Mouse (Mus musculus) ES-E14 (cell line): ENCODE results near the gene Cav1. TPM values are rescaled to one million over a fixed set of nuclear protein-coding genes. Genes with fewer than 3 reads are reported as not detected.
A peak's percentile ranks its signal among the peaks of the same experiment; 100 is the strongest.

ENCODE experiments used
- DNase-seq: peaks from one replicate; pipeline ENCODE4 v3.0.0-alpha.2; 2013; ENCODE audit warnings: low read depth, low spot score
- H3K27ac ChIP-seq: 2 replicates; pipeline ENCODE4 v1.5.1; 2012; ENCODE audit warnings: low read depth, mild to moderate bottlenecking, low read length, moderate library complexity, mixed read lengths; ENCODE audit not compliant: poor library complexity, insufficient read depth, severe bottlenecking
- H3K36me3 ChIP-seq: 2 replicates; pipeline ENCODE4 v1.6.1; 2012; ENCODE audit warnings: mild to moderate bottlenecking, low read length, moderate library complexity, mixed read lengths; ENCODE audit not compliant: control insufficient read depth, poor library complexity, insufficient read depth, severe bottlenecking
- H3K4me1 ChIP-seq, 2 experiments: fragments of 150-350 bp in 1 of 2; sonication (generic) in 1 of 2; 2 replicates each; pipeline ENCODE4 v1.6.1; 2012; ENCODE audit warnings: low read length in 2 of 2, mild to moderate bottlenecking in 1 of 2, mixed read lengths in 1 of 2; ENCODE audit not compliant: control insufficient read depth in 2 of 2, insufficient read depth in 2 of 2, poor library complexity in 1 of 2
- H3K4me3 ChIP-seq, 2 experiments: fragments of 150-350 bp in 1 of 2; sonication (generic) in 1 of 2; 2 replicates each; pipeline ENCODE4 v1.5.1; 2012; ENCODE audit warnings: low read length in 2 of 2, low read depth in 1 of 2, mild to moderate bottlenecking in 1 of 2, mixed read lengths in 1 of 2; ENCODE audit not compliant: insufficient read depth in 1 of 2, poor library complexity in 1 of 2, severe bottlenecking in 1 of 2
- H3K9ac ChIP-seq: 2 replicates; pipeline ENCODE4 v1.6.1; 2012; ENCODE audit warnings: low read depth, mild to moderate bottlenecking, low read length, mixed read lengths; ENCODE audit not compliant: poor library complexity, insufficient read depth, severe bottlenecking
- H3K9me3 ChIP-seq: fragments of 150-350 bp; sonication (generic); 2 replicates; pipeline ENCODE4 v1.6.1; 2012; ENCODE audit warnings: low read depth, mild to moderate bottlenecking, low read length; ENCODE audit not compliant: control insufficient read depth, insufficient read depth
- CHD2 ChIP-seq: IDR thresholded peaks from 2 replicates; pipeline ENCODE4 v1.6.1; 2014; ENCODE audit warnings: mild to moderate bottlenecking, low read depth, low read length, inconsistent platforms
- HCFC1 ChIP-seq: IDR thresholded peaks from 2 replicates; pipeline ENCODE4 v1.6.1; 2012; ENCODE audit warnings: low read length, inconsistent platforms, borderline replicate concordance; ENCODE audit not compliant: insufficient read depth
- MAFK ChIP-seq: IDR thresholded peaks from 2 replicates; pipeline ENCODE4 v1.6.1; 2014; ENCODE audit warnings: mild to moderate bottlenecking, low read depth, low read length, inconsistent platforms; ENCODE audit not compliant: insufficient read depth
- ZC3H11A ChIP-seq: IDR thresholded peaks from 2 replicates; pipeline ENCODE4 v1.6.1; 2012; ENCODE audit warnings: low read depth, mild to moderate bottlenecking, inconsistent platforms, low read length, borderline replicate concordance
- ZNF384 ChIP-seq: IDR thresholded peaks from 2 replicates; pipeline ENCODE4 v1.6.1; 2012; ENCODE audit warnings: low read depth, low read length, inconsistent platforms
- in situ Hi-C, 2 experiments: fragments of 600-800 bp; cut with MboI; formaldehyde crosslinking; loops; one replicate each; pipeline ENCODE4 v1.15.1; 2025; ENCODE audit warnings: low sequenced_read_pairs in 2 of 2, inconsistent platforms in 1 of 2; ENCODE audit not compliant: unreplicated experiment in 2 of 2
- total RNA-seq: library from RNA; depleted of rRNA; stranded (reverse); fragments of 300-350 nt; gene quantifications from 2 replicates; pipeline ENCODE4 v1.2.3, GENCODE M21; 2012

Gene Cav1
- total RNA-seq, 1 experiment = 35.7 TPM

- Histone ChIP-seq H3K9ac (no peak overlapping the region), H3K27ac (no peak overlapping the region), H3K4me3 (no peak overlapping the region), H3K36me3 (no peaks in the 10 kb centered on the region), H3K9me3 (no peaks in the 10 kb centered on the region), H3K4me1 (no peaks in the 10 kb centered on the region)
- in situ Hi-C loops = no loop called here
- TF ChIP-seq MAFK = no peak
- no peak for TF ChIP-seq ZNF384
- no peak for TF ChIP-seq ZC3H11A
- no peak for TF ChIP-seq CHD2
- no peak for TF ChIP-seq HCFC1
- no peak for DNase-seq
These were observed 41.1 kb upstream of the Cav1 start for GRCm38 (mm10) chr6:17265043-17265442.

DNA sequence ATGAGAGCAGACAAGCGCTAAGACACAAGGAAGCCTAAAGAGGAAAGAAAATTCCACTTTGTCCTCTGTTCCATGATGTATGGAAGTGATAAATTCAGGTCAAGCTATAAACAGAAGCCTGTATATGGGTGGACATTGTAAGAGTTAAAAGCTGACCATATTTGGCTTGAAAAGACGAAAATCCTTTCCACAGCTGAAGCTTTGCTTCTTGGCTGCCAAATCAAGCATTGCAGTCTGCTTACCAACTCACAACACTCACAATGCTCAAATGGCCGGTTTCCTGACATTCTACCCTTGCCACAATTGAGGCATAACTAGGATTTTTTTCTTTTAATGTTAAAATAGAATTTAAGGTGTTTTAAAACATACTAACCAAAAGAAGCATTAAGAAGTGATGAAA is 39.7 kb upstream of the Cav1 start:
- H3K27ac ChIP-seq = no peak overlapping the region
- H3K9ac ChIP-seq = no peak overlapping the region
- TF ChIP-seq ZC3H11A = no peak
- no peak for TF ChIP-seq HCFC1
- TF ChIP-seq MAFK = no peak
- TF ChIP-seq ZNF384 = no peak
- in situ Hi-C loops = no loop called here
- H3K4me3 ChIP-seq = no peak overlapping the region
- H3K36me3 ChIP-seq = no peaks in the 10 kb centered on the region
- no peak for DNase-seq
- no peaks in the 10 kb centered on the region for H3K4me1 ChIP-seq
- no peaks in the 10 kb centered on the region for H3K9me3 ChIP-seq

- in situ Hi-C loops = no loop called here
- no peak for DNase-seq
These were observed 27.8 kb upstream of the Cav1 start for GRCm38 (mm10) chr6:17278366-17278765.

DNA sequence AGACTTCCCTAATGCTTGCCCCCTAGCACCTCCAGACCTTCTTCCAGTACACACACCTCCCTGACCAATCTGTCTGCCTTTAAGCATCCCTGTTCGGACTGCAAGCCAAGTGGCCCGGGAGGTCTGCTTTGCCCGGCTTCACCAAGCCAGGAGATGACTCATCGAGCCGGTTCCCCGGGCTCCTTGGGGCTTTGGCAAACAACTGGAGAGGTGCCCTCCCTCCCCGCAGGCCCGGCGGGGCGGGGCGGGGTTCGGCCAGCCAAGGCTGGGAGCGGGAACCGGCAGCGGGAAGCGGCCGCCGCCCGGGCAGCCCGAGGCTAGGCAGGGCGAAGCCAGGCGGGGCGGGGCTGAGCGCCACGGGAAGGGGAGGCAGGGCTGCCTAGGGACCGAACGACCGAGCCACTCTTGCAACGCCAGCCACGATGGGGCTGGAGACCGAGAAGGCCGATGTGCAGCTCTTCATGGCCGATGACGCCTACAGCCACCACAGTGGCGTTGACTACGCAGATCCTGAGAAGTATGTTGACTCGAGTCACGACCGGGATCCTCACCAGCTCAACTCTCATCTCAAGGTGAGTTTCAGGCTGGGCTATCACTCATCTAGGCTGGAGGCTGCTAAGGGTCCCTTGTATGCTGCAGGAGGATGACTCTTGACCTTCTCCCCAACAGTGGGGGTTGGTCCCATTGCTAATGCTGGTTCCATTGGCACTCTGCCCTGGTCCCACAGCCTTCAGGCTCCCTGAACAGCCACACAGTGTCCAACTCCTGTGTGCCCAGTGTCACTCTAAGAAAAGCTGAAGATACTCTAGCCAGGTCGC is 25.0 kb upstream of the Cav1 start, which contains the start of gene Cav2:
Gene Cav2, plus strand, starts transcription at position 247 of the 818 bp plus-strand sequence.
- peaks cover 0 to 2% of the 10 kb centered on the region in 2 experiments; a peak in 1 of 4 replicates for H3K4me1 ChIP-seq
- H3K9ac ChIP-seq = 0 out of 2 replicates have a peak within 1 kb of the TSS, but pooled peaks have one; percentile 7
- DNase-seq = peak; percentile 33
- no peaks in the 10 kb centered on the region for H3K9me3 ChIP-seq
- H3K36me3 ChIP-seq = no peaks in the 10 kb centered on the region
- in situ Hi-C loops = no loop called here
- peak within 1 kb of the TSS; percentile 21 to 43 for H3K4me3 ChIP-seq
- no peak within 1 kb of the TSS for H3K27ac ChIP-seq
- TF ChIP-seq MAFK (no peak), ZC3H11A (no peak), CHD2 (no peak), HCFC1 (no peak), ZNF384 (no peak)

More at GRCm38 (mm10) chr6:17278366-17278765, 27.8 kb upstream of the Cav1 start:
- no peak overlapping the region for H3K9ac ChIP-seq
- no peak overlapping the region for H3K27ac ChIP-seq
- no peaks in the 10 kb centered on the region for H3K36me3 ChIP-seq
- TF ChIP-seq ZC3H11A (no peak), ZNF384 (no peak), HCFC1 (no peak), CHD2 (no peak), MAFK (no peak)
- H3K9me3 ChIP-seq = no peaks in the 10 kb centered on the region
- no peak overlapping the region for H3K4me3 ChIP-seq
- peaks cover 0 to 2% of the 10 kb centered on the region in 2 experiments; a peak in 1 of 4 replicates for H3K4me1 ChIP-seq
